Comparison of ENCODE assay signal across 31 mouse cellular contexts in the genomic region with DNA sequence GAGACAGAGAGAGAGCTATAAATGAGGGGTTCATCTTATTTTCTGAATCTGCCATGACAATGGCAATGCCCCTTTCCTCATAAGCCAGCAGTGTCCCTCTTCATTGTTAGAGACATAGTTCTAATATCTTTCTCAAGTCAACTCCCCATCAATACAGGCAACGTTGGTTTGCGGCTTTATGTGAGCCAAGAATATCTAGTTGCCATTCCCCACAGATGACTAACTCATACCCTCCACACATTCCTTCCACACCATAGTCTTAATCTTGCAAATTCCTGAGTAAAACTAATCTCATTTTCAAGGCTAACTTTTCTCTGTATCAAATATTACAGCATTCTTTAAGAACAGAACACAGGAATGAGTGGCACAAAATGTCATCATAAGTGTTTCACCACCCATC. TPM values are rescaled to one million over a fixed set of nuclear protein-coding genes. Genes with fewer than 3 reads are reported as not detected.
DNase-seq lines count a peak whose midpoint lies in the region; ATAC-seq and TF ChIP-seq lines count a peak whose summit lies in the region.
"Had no signal": no experiment of that assay in that cellular context is flagged by ENCODE, and none has a peak within 500 bp of the region (broad histone marks: within the 10 kb centered on the region; RNA-seq: fewer than 3 reads in every experiment).

No protein-coding gene starts in this region.

- WGBS in heart, postnatal 0 days, result 17% methylated on average over 2 of the region's 2 CpGs
- WGBS in kidney, embryonic 16.5 days, result 95% methylated on average over 2 of the region's 2 CpGs

- ATAC-seq in heart, postnatal 0 days (ENCODE audit: insufficient read depth, low read depth), result no peak
- no peak for ATAC-seq in kidney, embryonic 16.5 days (ENCODE audit: low FRiP score, low TSS enrichment)
- ATAC-seq: forebrain, embryonic 15.5 days; hindbrain, embryonic 16.5 days; intestine, embryonic 15.5 days had no signal

- peaks cover 73% of the 10 kb centered on the region for H3K36me3 ChIP-seq in heart, postnatal 0 days (replicated peaks; ENCODE audit: control insufficient read depth, insufficient read depth, low read length)
- peaks cover 28% of the 10 kb centered on the region for H3K36me3 ChIP-seq in myocyte (ENCODE audit: control insufficient read depth, insufficient read depth)
- H3K36me3 ChIP-seq in kidney, embryonic 16.5 days (ENCODE audit: insufficient read depth, low read length), result peaks cover 64% of the 10 kb centered on the region

- H3K27me3 ChIP-seq in heart, postnatal 0 days (ENCODE audit: control insufficient read depth, insufficient read depth, low read length), result no peaks in the 10 kb centered on the region
- H3K27me3 ChIP-seq in myocyte (ENCODE audit: control insufficient read depth, insufficient read depth, insufficient read length), result no peaks in the 10 kb centered on the region
- H3K27me3 ChIP-seq in kidney, embryonic 16.5 days (ENCODE audit: insufficient read depth, low read length), result no peaks in the 10 kb centered on the region
- H3K27me3 ChIP-seq: CH12.LX; embryonic facial prominence, embryonic 12.5 days; embryonic facial prominence, embryonic 15.5 days; forebrain, embryonic 12.5 days; forebrain, embryonic 15.5 days; heart, embryonic 15.5 days; hindbrain, embryonic 12.5 days; intestine, embryonic 15.5 days; kidney, embryonic 15.5 days had no signal

- peak overlapping the region; percentile 30; the same call in 1 of the 2 replicates for H3K27ac ChIP-seq in heart, postnatal 0 days (ENCODE audit: low read depth)
- no peak overlapping the region for H3K27ac ChIP-seq in kidney, embryonic 16.5 days (ENCODE audit: low read length)
- H3K27ac ChIP-seq: embryonic facial prominence, embryonic 12.5 days; embryonic facial prominence, embryonic 15.5 days; forebrain, embryonic 12.5 days; forebrain, embryonic 15.5 days; gastrocnemius, adult 2 months; heart, adult 2 months; heart, embryonic 10.5 days; heart, embryonic 15.5 days; hindbrain, embryonic 12.5 days; intestine, embryonic 15.5 days; kidney, embryonic 15.5 days had no signal

- H3K4me2 ChIP-seq in heart, postnatal 0 days (ENCODE audit: low read depth, low read length), result no peak overlapping the region
- H3K4me2 ChIP-seq in myocyte (ENCODE audit: low read depth), result peak overlapping the region; percentile 36
- H3K4me2 ChIP-seq in kidney, embryonic 16.5 days (replicated peaks; ENCODE audit: low read depth, low read length), result no peak overlapping the region
- H3K4me2 ChIP-seq: embryonic facial prominence, embryonic 12.5 days; embryonic facial prominence, embryonic 15.5 days; forebrain, embryonic 12.5 days; forebrain, embryonic 15.5 days; heart, embryonic 15.5 days; hindbrain, embryonic 12.5 days; intestine, embryonic 15.5 days; kidney, embryonic 15.5 days had no signal

- no peaks in the 10 kb centered on the region for H3K9me3 ChIP-seq in heart, postnatal 0 days (replicated peaks; ENCODE audit: control insufficient read depth, low read length)
- H3K9me3 ChIP-seq in kidney, embryonic 16.5 days (ENCODE audit: low read length), result no peaks in the 10 kb centered on the region
- H3K9me3 ChIP-seq: embryonic facial prominence, embryonic 12.5 days; embryonic facial prominence, embryonic 15.5 days; forebrain, embryonic 12.5 days; forebrain, embryonic 15.5 days; G1E; heart, embryonic 10.5 days; heart, embryonic 15.5 days; hindbrain, embryonic 12.5 days; intestine, embryonic 15.5 days; kidney, embryonic 15.5 days had no signal

- H3K4me3 ChIP-seq in heart, postnatal 0 days (ENCODE audit: low read depth, low read length), result no peak overlapping the region
- H3K4me3 ChIP-seq in myocyte, result no peak overlapping the region
- no peak overlapping the region for H3K4me3 ChIP-seq in kidney, embryonic 16.5 days (ENCODE audit: low read length)
- H3K4me3 ChIP-seq: embryonic facial prominence, embryonic 12.5 days; embryonic facial prominence, embryonic 15.5 days; erythroblast, embryonic 14.5 days; forebrain, embryonic 12.5 days; forebrain, embryonic 15.5 days; gastrocnemius, adult 2 months; heart, adult 2 months; heart, embryonic 10.5 days; heart, embryonic 15.5 days; hindbrain, embryonic 12.5 days; intestine, embryonic 15.5 days; kidney, embryonic 15.5 days had no signal

- no peak for TF ChIP-seq CTCF in heart, postnatal 0 days (IDR thresholded peaks at IDR 0.05; ENCODE audit: low read depth)

- no peak for TF ChIP-seq EP300 in heart, postnatal 0 days (IDR thresholded peaks at IDR 0.05; ENCODE audit: low read depth)

- 0 out of 2 replicates have a peak, but pooled peaks cover 6% of the 10 kb centered on the region for H3K4me1 ChIP-seq in heart, postnatal 0 days (ENCODE audit: control insufficient read depth, insufficient read depth)
- no peaks in the 10 kb centered on the region for H3K4me1 ChIP-seq in kidney, embryonic 16.5 days (ENCODE audit: insufficient read depth, low read length)
- H3K4me1 ChIP-seq: embryonic facial prominence, embryonic 12.5 days; embryonic facial prominence, embryonic 15.5 days; forebrain, embryonic 12.5 days; forebrain, embryonic 15.5 days; heart, embryonic 10.5 days; heart, embryonic 15.5 days; hindbrain, embryonic 12.5 days; intestine, embryonic 15.5 days; kidney, embryonic 15.5 days had no signal

- no peak overlapping the region for H3ac ChIP-seq in myocyte (ENCODE audit: control insufficient read depth, insufficient read length)

- H3K9ac ChIP-seq in heart, postnatal 0 days (replicated peaks; ENCODE audit: low read depth, low read length), result no peak overlapping the region
- no peak overlapping the region for H3K9ac ChIP-seq in kidney, embryonic 16.5 days (replicated peaks; ENCODE audit: low read length)
- H3K9ac ChIP-seq: embryonic facial prominence, embryonic 12.5 days; embryonic facial prominence, embryonic 15.5 days; forebrain, embryonic 12.5 days; forebrain, embryonic 15.5 days; heart, embryonic 15.5 days; hindbrain, embryonic 12.5 days; intestine, embryonic 15.5 days; kidney, embryonic 15.5 days had no signal

- H3K79me2 ChIP-seq in myocyte (ENCODE audit: control insufficient read depth, insufficient read depth), result no peaks in the 10 kb centered on the region

- DNase-seq in heart, adult 11 months, result peak; percentile 66
- DNase-seq in heart, postnatal 4 days, result no peak
- no peak for DNase-seq in heart, postnatal 0 days (ENCODE audit: low spot score)
- DNase-seq in heart, postnatal 10 days, result no peak
- peak; percentile 40 for DNase-seq in NIH3T3 (ENCODE audit: low read depth)
- DNase-seq in right cerebral cortex, adult 18-20 months, result no peak
- DNase-seq: adrenal gland, postnatal 14 days; cerebellum, adult 11 months; cerebellum, adult 2 months; cerebellum, adult 9-11 months; cerebellum, postnatal 25 days; gastrocnemius, adult 2 months; gastrocnemius, postnatal 25 days; heart, adult 2 months; kidney, adult 11 months; kidney, adult 8-10 months had no signal

- intact Hi-C loops in heart, postnatal 10 days (cut with DNase I), result no loop called here

- TF ChIP-seq POLR2A in myocyte (IDR thresholded peaks at IDR 0.05; ENCODE audit: insufficient read length, low read depth), result no peak

TF ChIP-seq in myocyte, 11 proteins besides CTCF, POLR2A, EP300 and RAD21:
- no peak for TF ChIP-seq MYOG (IDR thresholded peaks at IDR 0.05; ENCODE audit: control insufficient read depth in 1 of 3, insufficient read depth in 1 of 3, insufficient read length in 2 of 3, low read depth in 2 of 3)
- no peak for TF ChIP-seq CEBPB (IDR thresholded peaks at IDR 0.05; ENCODE audit: insufficient read depth, poor library complexity, severe bottlenecking)
- TF ChIP-seq E2F4 (IDR thresholded peaks at IDR 0.05; ENCODE audit: insufficient read depth), result no peak
- TF ChIP-seq SRF (IDR thresholded peaks at IDR 0.05; ENCODE audit: control insufficient read depth, insufficient read length, low read depth), result no peak
- no peak for TF ChIP-seq TCF3 (IDR thresholded peaks at IDR 0.05; ENCODE audit: insufficient read length, low read depth)
- TF ChIP-seq POLR2AphosphoS2 (IDR thresholded peaks at IDR 0.05; ENCODE audit: insufficient read length, low read depth), result no peak
- no peak for TF ChIP-seq REST (IDR thresholded peaks at IDR 0.05; ENCODE audit: insufficient read depth, insufficient read length)
- TF ChIP-seq MAX (IDR thresholded peaks at IDR 0.05; ENCODE audit: low read depth), result no peak
- TF ChIP-seq USF1 (IDR thresholded peaks at IDR 0.05; ENCODE audit: low read depth), result no peak
- TF ChIP-seq TCF12 (IDR thresholded peaks at IDR 0.05; ENCODE audit: insufficient read depth, poor library complexity, severe bottlenecking), result no peak
- no peak for TF ChIP-seq MYOD1 (IDR thresholded peaks at IDR 0.05; ENCODE audit: control insufficient read depth in 1 of 3, insufficient read length in 2 of 3, low read depth in 2 of 3)

RNA-seq across cellular contexts. Expression of a gene that starts 29.0 kb away (rescaled TPM):
- total RNA-seq in heart, postnatal 4 days (2021), result 10 to 100 TPM; 29.1 to 31.5 TPM
- 13.9 and 20.9 TPM in 2 replicates for total RNA-seq in heart, postnatal 0 days (2014; rRNA removed; ENCODE audit: low replicate concordance)
- 33.9 and 40.4 TPM in 2 replicates for polyA plus RNA-seq in heart, postnatal 0 days (2015; fragmentation: Nextera tagmentation; extraction: Ambion mirVana)
- total RNA-seq in heart, postnatal 10 days (2021), result 10 to 100 TPM; 25.4 to 27.2 TPM
- 6.2 TPM for polyA plus RNA-seq in myocyte (2012; fragmentation: generic; extraction: Trizol)
- polyA plus RNA-seq in kidney, embryonic 16.5 days (2015; fragmentation: Nextera tagmentation; extraction: Ambion mirVana), result 26.5 and 28.1 TPM in 2 replicates

RNA-seq across cellular contexts. Expression of a gene that starts 49.4 kb away (rescaled TPM):
- total RNA-seq in heart, postnatal 4 days (2021), result 10 to 100 TPM; 29.6 to 29.9 TPM
- 10.5 and 12.9 TPM in 2 replicates for total RNA-seq in heart, postnatal 0 days (2014; rRNA removed; ENCODE audit: low replicate concordance)
- polyA plus RNA-seq in heart, postnatal 0 days (2015; fragmentation: Nextera tagmentation; extraction: Ambion mirVana), result 10.8 and 11.2 TPM in 2 replicates
- total RNA-seq in heart, postnatal 10 days (2021), result 10 to 100 TPM; 25.9 to 26.5 TPM
- polyA plus RNA-seq in myocyte (2012; fragmentation: generic; extraction: Trizol), result 5.8 TPM
- 27.9 and 33.5 TPM in 2 replicates for polyA plus RNA-seq in kidney, embryonic 16.5 days (2015; fragmentation: Nextera tagmentation; extraction: Ambion mirVana)

RNA-seq across cellular contexts. Expression of a gene that starts 57.4 kb away (rescaled TPM):
- total RNA-seq in heart, postnatal 4 days (2021), result 1 to 10 TPM; 6.9 to 7.6 TPM
- 4.0 and 6.0 TPM in 2 replicates for total RNA-seq in heart, postnatal 0 days (2014; rRNA removed; ENCODE audit: low replicate concordance)
- 9.1 and 10.3 TPM in 2 replicates for polyA plus RNA-seq in heart, postnatal 0 days (2015; fragmentation: Nextera tagmentation; extraction: Ambion mirVana)
- total RNA-seq in heart, postnatal 10 days (2021), result 1 to 10 TPM; 7.4 to 8.0 TPM
- polyA plus RNA-seq in myocyte (2012; fragmentation: generic; extraction: Trizol), result 4.1 TPM
- polyA plus RNA-seq in kidney, embryonic 16.5 days (2015; fragmentation: Nextera tagmentation; extraction: Ambion mirVana), result 13.0 and 14.4 TPM in 2 replicates

Comparison
In these comparisons a context has a peak if more than half of its experiments do, and no peak if none do; other contexts are left out.
1. DNase-seq: peak in heart, adult 11 months (single experiment) and NIH3T3 (single experiment); none in heart, postnatal 4 days (single experiment), heart, postnatal 0 days (single experiment), heart, postnatal 10 days (0 of 2) and right cerebral cortex, adult 18-20 months (single experiment).